Mouse (Mus musculus): Measurements from ENCODE around the gene Nusap1. TPM values are rescaled to one million over a fixed set of nuclear protein-coding genes. Genes with fewer than 3 reads are reported as not detected.
A peak's percentile ranks its signal among the peaks of the same experiment; 100 is the strongest.
"Not testable (repeated sequence)": the region's sequence is repeated elsewhere in the genome, so short reads cannot be mapped to it uniquely, and the experiment has no call there.

Nusap1 gene
- polyA plus RNA-seq, 1 experiment from 2014 or later: 15.1 TPM

DNA sequence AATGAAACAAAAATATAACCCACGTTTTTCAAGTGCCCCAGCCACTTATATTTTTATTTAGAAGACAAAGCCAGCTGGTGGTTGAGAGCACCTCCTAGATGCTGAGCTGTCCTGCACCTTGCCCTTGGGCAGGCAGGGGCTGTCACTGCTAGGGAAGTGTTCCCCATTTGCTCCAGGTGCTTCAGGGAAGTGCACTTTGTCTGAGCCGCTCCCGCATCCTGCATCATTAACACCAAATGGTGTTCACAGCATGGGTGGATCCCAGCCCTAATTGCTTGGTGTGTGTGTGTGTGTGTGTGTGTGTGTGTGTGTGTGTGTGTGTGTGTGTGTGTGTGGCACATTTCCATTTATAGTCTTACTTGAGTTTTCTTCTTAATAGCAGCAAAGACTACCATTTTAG is 16.5 kb upstream of the Nusap1 start:
- H3K27ac ChIP-seq (replicated peaks); H3K4me2 ChIP-seq; H3K9ac ChIP-seq; ATAC-seq (ENCODE audit: low FRiP score, low read depth); H3K27me3 ChIP-seq; H3K4me3 ChIP-seq; H3K9me3 ChIP-seq: not testable (repeated sequence)
- peaks cover 42% of the 10 kb centered on the region for H3K36me3 ChIP-seq
- 65% methylated on average over 3 of the region's 3 CpGs for WGBS
- peaks cover 28% of the 10 kb centered on the region for H3K4me1 ChIP-seq (replicated peaks)

DNA sequence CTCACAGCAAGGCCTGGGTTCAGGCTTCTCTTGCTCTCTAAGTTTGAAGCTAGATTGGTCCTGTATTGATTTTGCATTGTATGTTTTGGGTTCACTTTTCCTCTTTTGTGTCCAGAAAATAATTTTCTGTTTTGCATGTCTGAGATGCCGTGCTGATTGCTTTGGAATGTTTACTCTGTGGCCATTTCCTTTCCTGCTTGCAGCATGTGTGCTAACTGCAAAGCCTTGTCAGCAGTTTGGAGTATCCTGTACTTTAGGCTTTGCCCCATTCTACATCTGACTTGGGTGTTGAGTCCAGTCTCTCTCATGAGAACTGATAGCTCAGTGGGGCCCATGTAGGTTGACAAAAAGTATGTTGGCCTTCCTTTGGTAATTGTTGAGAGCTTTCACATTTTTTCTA is 15.6 kb upstream of the Nusap1 start:
- Histone ChIP-seq H3K9me3 (no peaks in the 10 kb centered on the region), H3K36me3 (peaks cover 41% of the 10 kb centered on the region), H3K27me3 (no peaks in the 10 kb centered on the region), H3K9ac (no peak overlapping the region), H3K4me1 (replicated peaks) (peaks cover 23% of the 10 kb centered on the region), H3K4me2 (no peak overlapping the region), H3K27ac (replicated peaks) (no peak overlapping the region), H3K4me3 (no peak overlapping the region)
- no peak for ATAC-seq (ENCODE audit: low FRiP score, low read depth)
- 86% methylated on average over 1 of the region's 1 CpGs for WGBS

DNA sequence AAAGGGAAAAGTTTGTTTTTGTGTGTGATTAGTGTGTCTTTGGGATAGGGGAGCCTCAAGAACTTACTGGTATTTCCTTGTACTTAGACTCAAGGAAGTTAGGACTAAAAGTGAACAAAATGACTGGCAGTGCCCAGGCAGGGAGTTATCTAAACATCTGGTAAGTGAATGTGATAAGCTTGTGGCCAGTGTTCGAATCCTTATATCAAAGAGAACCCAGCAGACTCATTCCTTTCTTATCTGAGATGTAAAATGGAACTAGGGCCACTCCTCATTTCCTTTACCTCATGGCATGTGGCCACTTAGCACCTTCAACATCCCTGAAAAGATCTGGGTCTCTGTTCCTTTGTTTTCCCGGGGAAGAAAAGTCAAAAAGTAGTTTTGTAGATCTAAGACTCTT is 14.2 kb upstream of the Nusap1 start:
- Histone ChIP-seq H3K4me1 (replicated peaks) (peaks cover 18% of the 10 kb centered on the region), H3K9ac (no peak overlapping the region), H3K27ac (replicated peaks) (no peak overlapping the region), H3K4me2 (no peak overlapping the region), H3K9me3 (no peaks in the 10 kb centered on the region), H3K36me3 (peaks cover 37% of the 10 kb centered on the region), H3K27me3 (no peaks in the 10 kb centered on the region), H3K4me3 (no peak overlapping the region)
- 89% methylated on average over 2 of the region's 2 CpGs for WGBS
- no peak for ATAC-seq (ENCODE audit: low FRiP score, low read depth)

DNA sequence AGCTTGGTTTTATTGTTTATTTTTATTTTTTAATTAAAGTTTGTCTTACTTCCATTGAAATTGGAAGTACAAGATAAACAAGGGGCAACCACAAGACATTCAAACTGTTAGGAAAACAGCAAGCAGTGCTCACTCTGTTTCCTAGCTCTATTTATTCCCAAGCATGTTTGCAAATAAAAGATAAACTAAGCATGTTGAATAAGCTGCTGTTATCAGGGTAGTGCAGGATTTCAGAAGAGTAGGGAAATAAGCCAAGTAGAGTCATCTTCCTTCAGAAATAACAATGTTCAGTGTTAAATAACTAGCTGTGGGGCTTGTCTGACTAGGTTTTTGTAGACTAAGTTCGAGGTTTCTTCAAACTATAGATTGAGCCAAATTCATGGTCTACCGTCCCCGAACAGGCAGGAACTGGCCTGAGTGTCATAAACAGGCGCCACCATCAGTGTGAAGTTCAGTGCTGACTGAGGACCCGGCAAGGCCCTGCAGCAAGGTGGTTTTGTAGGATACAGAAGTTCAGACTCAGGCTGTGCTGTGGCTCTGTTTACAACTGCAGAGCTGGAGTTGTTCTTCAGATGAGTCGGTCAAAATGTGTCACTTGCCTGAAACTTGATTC is 12.6 kb upstream of the Nusap1 start:
- no peak overlapping the region for H3K4me2 ChIP-seq
- WGBS: 95% methylated on average over 6 of the region's 6 CpGs
- H3K9ac ChIP-seq: no peak overlapping the region
- no peaks in the 10 kb centered on the region for H3K9me3 ChIP-seq
- H3K27ac ChIP-seq (replicated peaks): no peak overlapping the region
- H3K4me1 ChIP-seq (replicated peaks): peaks cover 14% of the 10 kb centered on the region
- H3K4me3 ChIP-seq: no peak overlapping the region
- H3K27me3 ChIP-seq: no peaks in the 10 kb centered on the region
- H3K36me3 ChIP-seq: peaks cover 35% of the 10 kb centered on the region
- ATAC-seq (ENCODE audit: low FRiP score, low read depth): no peak

DNA sequence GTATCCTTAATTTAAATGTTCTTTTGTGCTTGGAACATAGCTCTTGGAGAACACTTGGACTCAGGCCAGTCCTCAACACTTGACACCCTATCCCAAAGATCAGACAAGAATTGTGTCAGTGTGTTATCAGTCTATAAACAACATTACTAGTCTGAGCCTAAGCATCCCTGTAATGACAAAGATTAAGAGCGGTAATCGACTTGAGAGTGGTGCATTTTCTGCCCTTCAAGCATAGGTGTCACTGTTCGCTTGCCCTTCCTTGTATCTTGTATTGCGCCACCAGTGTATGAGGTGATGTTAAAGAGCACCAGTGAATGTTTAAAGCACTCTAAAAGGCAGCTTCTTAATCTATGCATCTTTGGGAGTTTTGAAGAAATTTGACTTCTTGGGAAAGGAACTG is 11.1 kb upstream of the Nusap1 start:
- Histone ChIP-seq H3K4me3 (no peak overlapping the region), H3K27ac (replicated peaks) (no peak overlapping the region), H3K4me1 (replicated peaks) (peaks cover 4% of the 10 kb centered on the region; the same call in 1 of the 2 replicates), H3K27me3 (no peaks in the 10 kb centered on the region), H3K36me3 (peaks cover 30% of the 10 kb centered on the region), H3K9me3 (no peaks in the 10 kb centered on the region), H3K4me2 (no peak overlapping the region), H3K9ac (no peak overlapping the region)
- WGBS: 94% methylated on average over 4 of the region's 4 CpGs
- ATAC-seq (ENCODE audit: low FRiP score, low read depth): no peak

DNA sequence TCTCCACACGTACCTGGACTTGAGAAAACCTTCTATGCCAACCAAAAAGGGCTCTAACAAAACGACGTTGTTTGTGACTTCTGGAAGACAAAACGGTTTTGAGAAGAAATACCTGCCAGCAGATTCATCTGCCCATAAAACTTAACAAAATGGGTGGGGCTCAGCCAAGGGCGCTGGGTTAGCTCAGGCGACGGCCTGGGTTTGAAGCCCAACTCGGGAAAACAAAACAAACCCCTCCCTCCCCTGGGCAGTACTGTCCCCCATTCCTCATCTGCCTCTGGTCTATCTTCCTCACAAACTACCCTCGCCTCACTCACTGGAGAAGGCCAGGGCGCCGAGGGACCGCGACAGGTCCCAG is 278 bp upstream of the Nusap1 start:
- Histone ChIP-seq H3K4me2 (peak overlapping the region; percentile 96), H3K27me3 (no peaks in the 10 kb centered on the region), H3K27ac (replicated peaks) (no peak overlapping the region), H3K9me3 (no peaks in the 10 kb centered on the region), H3K4me3 (peak overlapping the region; percentile 56), H3K4me1 (replicated peaks) (peaks cover 11% of the 10 kb centered on the region), H3K36me3 (no peaks in the 10 kb centered on the region), H3K9ac (peak overlapping the region; percentile 46)
- no peak for ATAC-seq (ENCODE audit: low FRiP score, low read depth)
- WGBS: under 1% methylated on average over 13 of the region's 13 CpGs

DNA sequence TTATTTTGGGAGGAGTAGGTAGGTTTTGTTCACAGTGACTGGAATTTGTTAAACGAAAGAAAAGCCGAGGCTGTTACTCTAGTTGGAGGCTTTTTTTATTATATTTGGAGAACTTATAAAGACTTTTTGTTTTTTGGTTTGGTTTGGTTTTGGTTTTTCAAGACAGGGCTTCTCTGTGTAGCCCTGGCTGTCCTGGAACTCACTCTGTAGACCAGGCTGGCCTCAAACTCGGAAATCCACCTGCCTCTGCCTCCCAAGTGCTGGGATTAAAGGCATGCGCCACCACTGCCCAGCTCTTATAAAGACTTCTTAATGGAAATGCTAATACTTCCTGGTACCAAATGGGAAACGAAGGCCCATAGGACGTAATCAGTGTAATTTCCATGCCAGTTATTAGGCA is 904 bp downstream of the Nusap1 start:
- H3K36me3 ChIP-seq; ATAC-seq (ENCODE audit: low FRiP score, low read depth); H3K9me3 ChIP-seq; H3K27me3 ChIP-seq; H3K27ac ChIP-seq (replicated peaks): not testable (repeated sequence)
- H3K4me2 ChIP-seq: peak overlapping the region; percentile 96
- 11% methylated on average over 6 of the region's 6 CpGs for WGBS
- H3K4me3 ChIP-seq: peak overlapping the region; percentile 56
- 0 out of 2 replicates have a peak overlapping the region, but pooled peaks have one; percentile 27 for H3K9ac ChIP-seq
- H3K4me1 ChIP-seq (replicated peaks): peaks cover 11% of the 10 kb centered on the region

DNA sequence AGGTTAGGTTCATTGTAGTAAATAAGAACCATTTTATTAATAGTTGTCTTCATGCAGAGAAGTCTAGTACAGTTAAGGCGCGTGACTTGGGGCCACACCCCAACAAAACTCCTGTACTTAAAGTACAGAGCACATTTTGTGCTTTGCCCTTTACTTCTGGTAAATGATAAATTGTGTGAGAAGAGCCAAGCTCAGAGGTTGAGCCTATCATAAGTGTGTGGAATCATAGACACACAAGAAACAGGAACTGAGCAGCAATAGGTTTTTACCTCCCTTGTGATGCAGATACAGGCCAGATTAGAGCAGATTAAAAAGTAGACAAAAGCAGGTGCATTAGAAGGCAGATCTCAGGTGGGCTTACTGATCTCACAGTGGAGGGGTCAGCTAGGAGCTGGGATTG is 3.2 kb downstream of the Nusap1 start:
- Histone ChIP-seq H3K4me2 (no peak overlapping the region), H3K9ac (no peak overlapping the region), H3K36me3 (no peaks in the 10 kb centered on the region), H3K4me1 (replicated peaks) (peaks cover 11% of the 10 kb centered on the region), H3K27ac (replicated peaks) (no peak overlapping the region), H3K9me3 (no peaks in the 10 kb centered on the region), H3K4me3 (no peak overlapping the region), H3K27me3 (no peaks in the 10 kb centered on the region)
- 99% methylated on average over 2 of the region's 2 CpGs for WGBS
- no peak for ATAC-seq (ENCODE audit: low FRiP score, low read depth)

DNA sequence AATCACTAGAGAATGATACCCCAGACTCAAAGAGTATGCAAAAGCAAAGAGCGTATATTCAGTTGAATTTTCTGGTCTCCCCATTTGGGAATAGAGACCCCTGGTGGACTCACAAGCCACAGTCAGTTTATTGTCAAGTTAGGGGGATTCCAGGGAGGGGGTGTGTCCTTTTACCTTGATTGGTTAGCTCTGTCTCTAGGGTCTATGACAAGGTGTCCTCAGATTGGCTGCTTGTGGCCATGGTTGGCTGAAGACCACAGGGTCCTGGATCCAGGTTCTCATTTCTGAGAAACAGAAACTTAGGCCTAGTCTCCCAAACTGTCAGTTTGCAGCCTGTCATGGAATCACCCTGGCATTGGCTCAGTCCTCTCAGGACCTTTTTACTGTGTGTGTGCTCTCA is 18.7 kb downstream of the Nusap1 start:
- H3K9me3 ChIP-seq: no peaks in the 10 kb centered on the region
- WGBS: 74% methylated on average over 1 of the region's 1 CpGs
- no peak for ATAC-seq (ENCODE audit: low FRiP score, low read depth)
- H3K4me2 ChIP-seq: no peak overlapping the region
- H3K9ac ChIP-seq: no peak overlapping the region
- no peaks in the 10 kb centered on the region for H3K4me1 ChIP-seq (replicated peaks)
- no peak overlapping the region for H3K27ac ChIP-seq (replicated peaks)
- H3K36me3 ChIP-seq: no peaks in the 10 kb centered on the region
- H3K4me3 ChIP-seq: no peak overlapping the region
- H3K27me3 ChIP-seq: no peaks in the 10 kb centered on the region

DNA sequence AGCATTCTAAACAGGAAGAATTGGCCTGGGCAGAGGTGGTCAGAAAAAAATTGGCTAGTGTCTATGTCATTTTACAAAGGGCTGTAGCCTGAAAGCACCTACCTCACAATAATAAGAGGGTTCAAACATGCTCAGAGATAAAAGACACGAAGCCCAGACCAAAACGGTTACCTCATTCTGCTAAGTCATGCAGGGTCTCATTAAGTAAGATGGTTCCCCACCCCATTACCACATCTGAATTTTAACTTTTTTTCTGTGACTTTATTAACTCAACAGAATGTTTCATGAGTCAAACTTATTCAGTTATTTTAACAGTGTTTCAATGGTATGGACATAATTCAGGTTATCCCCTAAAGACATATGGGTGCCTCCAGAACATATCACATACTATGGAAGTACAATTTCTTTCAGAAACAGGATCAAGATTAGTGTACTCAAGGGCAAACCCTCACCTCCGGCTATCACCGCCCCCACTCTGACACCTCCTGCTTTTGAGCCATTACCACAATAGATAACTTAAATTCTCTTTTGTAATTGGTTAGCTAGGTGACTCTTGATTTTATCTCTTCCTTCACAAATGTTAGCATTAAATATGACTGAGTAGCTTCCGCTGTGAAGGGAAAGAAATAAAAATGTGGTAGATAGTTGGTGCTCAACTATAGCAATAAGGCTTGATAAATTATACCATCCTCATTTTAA is 23.3 kb downstream of the Nusap1 start:
- Histone ChIP-seq H3K4me1 (replicated peaks) (no peaks in the 10 kb centered on the region), H3K4me3 (no peak overlapping the region), H3K27ac (replicated peaks) (no peak overlapping the region), H3K9me3 (no peaks in the 10 kb centered on the region), H3K27me3 (no peaks in the 10 kb centered on the region), H3K9ac (no peak overlapping the region), H3K36me3 (no peaks in the 10 kb centered on the region), H3K4me2 (no peak overlapping the region)
- ATAC-seq (ENCODE audit: low FRiP score, low read depth): no peak
- 99% methylated on average over 5 of the region's 5 CpGs for WGBS

DNA sequence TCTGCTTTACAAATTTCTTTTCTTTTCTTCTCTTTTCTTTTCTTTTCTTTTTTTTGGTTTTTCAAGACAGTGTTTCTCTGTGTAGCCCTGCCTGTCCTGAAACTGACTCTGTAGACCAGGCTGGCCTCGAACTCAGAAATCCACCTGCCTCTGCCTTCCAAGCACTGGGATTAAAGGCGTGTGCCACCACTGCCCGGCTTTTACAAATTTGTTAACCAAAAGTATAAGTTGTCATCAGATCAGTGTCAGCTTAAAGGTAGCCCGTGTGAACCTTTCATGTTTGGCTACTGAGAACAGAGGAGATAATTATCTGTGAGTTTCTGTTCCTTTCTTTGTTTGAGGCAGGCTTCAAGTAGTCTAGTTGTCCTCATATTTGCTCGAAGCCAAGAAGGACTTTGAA is 26.2 kb downstream of the Nusap1 start:
- Histone ChIP-seq H3K36me3 (no peaks in the 10 kb centered on the region), H3K9ac (no peak overlapping the region), H3K9me3 (no peaks in the 10 kb centered on the region), H3K4me3 (no peak overlapping the region), H3K27ac (replicated peaks) (no peak overlapping the region), H3K27me3 (no peaks in the 10 kb centered on the region), H3K4me1 (replicated peaks) (no peaks in the 10 kb centered on the region), H3K4me2 (no peak overlapping the region)
- 92% methylated on average over 5 of the region's 5 CpGs for WGBS
- no peak for ATAC-seq (ENCODE audit: low FRiP score, low read depth)

DNA sequence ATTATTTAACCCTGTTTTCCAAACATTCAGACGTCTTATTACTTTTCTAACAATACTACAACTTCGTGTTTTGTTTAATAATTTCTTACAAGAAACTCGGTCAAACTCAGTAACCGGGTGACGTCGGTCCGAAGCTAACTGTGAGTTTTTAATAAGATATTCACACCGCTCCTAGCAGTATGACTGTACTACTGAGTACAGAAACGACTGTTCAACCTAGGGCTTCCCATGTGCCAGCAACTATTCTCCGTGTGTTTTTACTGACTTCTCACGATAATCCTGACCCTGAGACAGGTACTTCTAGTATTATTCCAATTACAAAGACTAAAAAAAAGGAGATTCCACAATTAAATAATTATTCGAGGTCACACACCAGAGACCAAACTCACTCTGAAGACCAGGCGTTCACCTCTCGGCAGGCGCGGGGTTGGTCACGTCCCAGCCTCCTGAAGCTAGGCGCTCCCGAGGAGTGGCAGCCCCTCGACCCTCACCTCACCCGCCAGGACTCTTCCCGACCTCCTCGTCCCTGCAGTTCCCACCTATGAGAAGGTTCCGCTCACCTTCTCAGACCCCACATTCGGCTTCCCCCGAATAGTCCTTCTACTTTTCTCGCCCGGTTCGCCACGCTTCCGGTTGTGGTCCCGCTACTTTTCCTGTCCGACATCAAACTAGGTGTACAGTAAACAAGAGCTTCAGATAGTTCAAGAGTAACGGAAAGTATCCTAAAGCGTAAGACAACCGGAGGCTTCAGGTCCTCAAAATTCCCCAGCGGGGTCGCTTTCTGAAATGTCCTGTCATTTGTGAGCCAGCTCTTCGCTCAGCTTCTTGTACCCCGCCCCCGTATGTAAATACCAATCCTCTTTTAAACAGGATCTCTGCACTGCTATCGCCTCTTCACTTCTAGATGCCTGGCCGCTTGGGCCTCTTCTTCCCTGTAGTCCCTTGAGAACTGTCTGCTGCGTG is 44.4 kb downstream of the Nusap1 start, which contains the start of gene Ndufaf1:
Gene Ndufaf1, minus strand, starts transcription at position 608 of the 963 bp plus-strand sequence.
- peak; percentile 85 for ATAC-seq (ENCODE audit: low FRiP score, low read depth)
- H3K27me3 ChIP-seq: no peaks in the 10 kb centered on the region
- H3K9me3 ChIP-seq: no peaks in the 10 kb centered on the region
- H3K27ac ChIP-seq (replicated peaks): 0 out of 2 replicates have a peak within 1 kb of the TSS, but pooled peaks have one; percentile 44
- peaks cover 19% of the 10 kb centered on the region for H3K36me3 ChIP-seq
- H3K4me1 ChIP-seq (replicated peaks): peaks cover 13% of the 10 kb centered on the region
- H3K4me2 ChIP-seq: peak within 1 kb of the TSS; percentile 83
- peak within 1 kb of the TSS; percentile 94 for H3K4me3 ChIP-seq
- 2% methylated on average over 44 of the region's 44 CpGs for WGBS
- peak within 1 kb of the TSS; percentile 88 for H3K9ac ChIP-seq

All from hindbrain, embryonic 15.5 days (tissue).